Mouse (Mus musculus) ES-E14 (cell line): ENCODE measurements around the gene P3h3. TPM values are rescaled to one million over a fixed set of nuclear protein-coding genes. Genes with fewer than 3 reads are reported as not detected.

Experiments used
- DNase-seq: peaks from one replicate; pipeline ENCODE4 v3.0.0-alpha.2; 2013; ENCODE audit warnings: low read depth, low spot score
- H3K27ac ChIP-seq: 2 replicates; pipeline ENCODE4 v1.5.1; 2012; ENCODE audit warnings: low read depth, mild to moderate bottlenecking, low read length, moderate library complexity, mixed read lengths; ENCODE audit not compliant: poor library complexity, insufficient read depth, severe bottlenecking
- H3K36me3 ChIP-seq: 2 replicates; pipeline ENCODE4 v1.6.1; 2012; ENCODE audit warnings: mild to moderate bottlenecking, low read length, moderate library complexity, mixed read lengths; ENCODE audit not compliant: control insufficient read depth, poor library complexity, insufficient read depth, severe bottlenecking
- H3K4me1 ChIP-seq, 2 experiments: fragments of 150-350 bp in 1 of 2; sonication (generic) in 1 of 2; 2 replicates each; pipeline ENCODE4 v1.6.1; 2012; ENCODE audit warnings: low read length in 2 of 2, mild to moderate bottlenecking in 1 of 2, mixed read lengths in 1 of 2; ENCODE audit not compliant: control insufficient read depth in 2 of 2, insufficient read depth in 2 of 2, poor library complexity in 1 of 2
- H3K4me3 ChIP-seq, 2 experiments: fragments of 150-350 bp in 1 of 2; sonication (generic) in 1 of 2; 2 replicates each; pipeline ENCODE4 v1.5.1; 2012; ENCODE audit warnings: low read length in 2 of 2, low read depth in 1 of 2, mild to moderate bottlenecking in 1 of 2, mixed read lengths in 1 of 2; ENCODE audit not compliant: insufficient read depth in 1 of 2, poor library complexity in 1 of 2, severe bottlenecking in 1 of 2
- H3K9ac ChIP-seq: 2 replicates; pipeline ENCODE4 v1.6.1; 2012; ENCODE audit warnings: low read depth, mild to moderate bottlenecking, low read length, mixed read lengths; ENCODE audit not compliant: poor library complexity, insufficient read depth, severe bottlenecking
- H3K9me3 ChIP-seq: fragments of 150-350 bp; sonication (generic); 2 replicates; pipeline ENCODE4 v1.6.1; 2012; ENCODE audit warnings: low read depth, mild to moderate bottlenecking, low read length; ENCODE audit not compliant: control insufficient read depth, insufficient read depth
- CHD2 ChIP-seq: IDR thresholded peaks from 2 replicates; pipeline ENCODE4 v1.6.1; 2014; ENCODE audit warnings: mild to moderate bottlenecking, low read depth, low read length, inconsistent platforms
- HCFC1 ChIP-seq: IDR thresholded peaks from 2 replicates; pipeline ENCODE4 v1.6.1; 2012; ENCODE audit warnings: low read length, inconsistent platforms, borderline replicate concordance; ENCODE audit not compliant: insufficient read depth
- MAFK ChIP-seq: IDR thresholded peaks from 2 replicates; pipeline ENCODE4 v1.6.1; 2014; ENCODE audit warnings: mild to moderate bottlenecking, low read depth, low read length, inconsistent platforms; ENCODE audit not compliant: insufficient read depth
- ZC3H11A ChIP-seq: IDR thresholded peaks from 2 replicates; pipeline ENCODE4 v1.6.1; 2012; ENCODE audit warnings: low read depth, mild to moderate bottlenecking, inconsistent platforms, low read length, borderline replicate concordance
- ZNF384 ChIP-seq: IDR thresholded peaks from 2 replicates; pipeline ENCODE4 v1.6.1; 2012; ENCODE audit warnings: low read depth, low read length, inconsistent platforms
- in situ Hi-C, 2 experiments: fragments of 600-800 bp; cut with MboI; formaldehyde crosslinking; loops; one replicate each; pipeline ENCODE4 v1.15.1; 2025; ENCODE audit warnings: low sequenced_read_pairs in 2 of 2, inconsistent platforms in 1 of 2; ENCODE audit not compliant: unreplicated experiment in 2 of 2
- total RNA-seq: library from RNA; depleted of rRNA; stranded (reverse); fragments of 300-350 nt; gene quantifications from 2 replicates; pipeline ENCODE4 v1.2.3, GENCODE M21; 2012

Gene P3h3
- total RNA-seq, 1 experiment, result 10.1 TPM

DNA sequence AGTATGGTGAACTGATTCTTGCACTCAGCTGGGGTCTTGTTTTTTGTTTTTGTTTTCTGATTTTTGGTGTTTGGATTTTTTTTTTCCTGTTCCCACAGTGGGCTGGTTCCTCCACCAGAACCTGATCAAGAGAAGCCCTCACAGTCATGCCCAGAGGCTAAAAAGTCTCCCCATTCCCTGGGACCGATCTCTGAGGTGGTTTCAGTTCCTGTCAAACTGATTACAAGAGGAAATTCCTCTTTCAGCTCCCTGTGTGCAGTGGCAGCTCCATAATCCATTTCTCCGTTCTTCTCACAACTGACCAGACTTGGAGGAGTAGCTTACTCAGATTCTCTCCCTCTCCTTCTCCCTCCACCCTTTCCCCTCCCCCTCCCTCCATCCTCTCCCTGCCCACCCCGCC, 16.8 kb upstream of the P3h3 start:
- TF ChIP-seq ZC3H11A (no peak), ZNF384 (no peak), CHD2 (no peak), MAFK (no peak), HCFC1 (no peak)
- no peak overlapping the region for H3K27ac ChIP-seq
- H3K4me1 ChIP-seq, result peaks cover 0 to 2% of the 10 kb centered on the region in 2 experiments; a peak in 1 of 4 replicates
- H3K9ac ChIP-seq, result no peak overlapping the region
- in situ Hi-C loops, result no loop called here
- no peak for DNase-seq
- no peaks in the 10 kb centered on the region for H3K9me3 ChIP-seq
- H3K4me3 ChIP-seq, result no peak overlapping the region
- H3K36me3 ChIP-seq, result no peaks in the 10 kb centered on the region

DNA sequence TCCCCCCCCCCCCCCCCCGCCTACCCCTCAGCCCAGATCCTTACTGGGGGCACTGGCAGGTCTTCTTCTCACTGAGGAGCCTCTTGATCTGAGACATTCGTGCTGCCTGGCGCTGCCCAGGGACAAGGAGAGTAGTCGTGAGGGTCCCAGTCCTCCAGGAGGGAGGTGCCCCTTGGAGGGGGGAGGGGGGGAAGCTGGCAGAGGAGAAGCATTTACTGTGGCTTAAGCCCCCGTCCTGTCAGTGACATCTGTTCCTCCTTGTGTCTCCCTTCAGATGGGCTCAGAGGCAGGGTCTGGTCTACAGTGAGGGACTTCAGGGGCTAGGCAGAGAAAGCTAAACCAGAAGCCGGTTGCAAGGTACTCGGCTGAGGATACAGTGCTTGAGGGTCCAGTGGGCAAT, 9.0 kb upstream of the P3h3 start:
- Histone ChIP-seq H3K4me1 (peaks cover 2 to 16% of the 10 kb centered on the region in 2 experiments; a peak in 2 of 4 replicates), H3K36me3 (no peaks in the 10 kb centered on the region), H3K9ac (no peak overlapping the region), H3K27ac (no peak overlapping the region), H3K4me3 (no peak overlapping the region), H3K9me3 (no peaks in the 10 kb centered on the region)
- DNase-seq, result no peak
- in situ Hi-C loops, result no loop called here
- no peak for TF ChIP-seq ZNF384
- TF ChIP-seq ZC3H11A, result no peak
- TF ChIP-seq CHD2, result no peak
- TF ChIP-seq HCFC1, result no peak
- TF ChIP-seq MAFK, result no peak

- H3K4me3 ChIP-seq, result no peak overlapping the region
Observed at GRCm38 (mm10) chr6:124865766-124866362, 8.3 kb upstream of the P3h3 start.

DNA sequence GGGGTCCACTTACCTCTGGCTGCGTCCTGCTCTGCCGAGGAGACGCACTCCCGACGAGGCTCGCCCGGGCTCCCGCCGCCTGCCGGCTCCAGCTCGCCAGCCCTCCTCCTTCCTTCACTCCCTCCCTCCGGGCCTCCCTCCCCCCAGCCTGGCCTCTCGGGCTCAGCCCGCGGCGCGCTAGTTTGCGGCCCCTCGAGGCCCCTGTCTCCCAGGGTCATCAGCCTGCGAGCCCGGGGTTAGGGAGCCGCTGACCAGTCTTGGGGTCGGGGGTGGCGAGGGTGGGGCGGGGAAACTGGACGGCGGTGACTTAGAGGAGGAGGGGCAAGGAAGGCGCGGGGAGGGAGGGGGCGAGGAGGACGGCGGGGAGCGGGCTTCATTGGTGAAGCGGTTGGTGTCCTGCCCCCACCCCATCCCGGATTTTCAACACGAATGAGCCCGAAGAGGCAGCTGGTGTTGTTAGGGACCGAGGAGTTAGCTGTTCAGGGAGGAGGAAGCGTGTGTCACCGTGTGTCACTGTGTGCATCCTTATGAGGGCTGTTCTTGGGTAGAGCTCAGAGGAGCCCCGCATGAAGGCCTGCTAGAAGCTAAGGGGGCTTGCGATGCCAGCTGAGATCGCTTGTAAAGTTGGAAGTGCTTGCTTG, 6.2 kb upstream of the P3h3 start, which contains the start of gene Gpr162:
Gene Gpr162, minus strand, starts transcription at position 326 of the 641 bp plus-strand sequence.
- in situ Hi-C loops, result no loop called here
- Histone ChIP-seq H3K9ac (peak within 1 kb of the TSS; percentile 71), H3K36me3 (no peaks in the 10 kb centered on the region; the same call in 1 of the 2 replicates), H3K4me1 (peaks cover 4 to 29% of the 10 kb centered on the region in 2 experiments; a peak in 2 of 4 replicates), H3K9me3 (no peaks in the 10 kb centered on the region), H3K4me3 (peak within 1 kb of the TSS; percentile 79 to 81), H3K27ac (no peak within 1 kb of the TSS)
- no peak for TF ChIP-seq HCFC1
- no peak for TF ChIP-seq ZC3H11A
- TF ChIP-seq MAFK, result no peak
- no peak for DNase-seq

More at GRCm38 (mm10) chr6:124865766-124866362, 8.3 kb upstream of the P3h3 start:
- no peak for TF ChIP-seq ZC3H11A
- no peak for TF ChIP-seq ZNF384
- TF ChIP-seq HCFC1, result no peak
- no peak for TF ChIP-seq CHD2
- no peak for TF ChIP-seq MAFK
- H3K36me3 ChIP-seq, result no peaks in the 10 kb centered on the region; the same call in 1 of the 2 replicates
- no peaks in the 10 kb centered on the region for H3K9me3 ChIP-seq
- in situ Hi-C loops, result no loop called here
- no peak for DNase-seq
- no peak overlapping the region for H3K9ac ChIP-seq
- H3K4me1 ChIP-seq, result peaks cover 2 to 22% of the 10 kb centered on the region in 2 experiments; a peak in 2 of 4 replicates
- H3K27ac ChIP-seq, result no peak overlapping the region
